Mouse (Mus musculus) embryonic fibroblast, embryonic 13.5 days (primary cell): ENCODE measurements at regions not wholly inside any gene's neighbourhood (a gene's known extent, or its start where the extent isn't known, plus 50 kb on each side); places are given as distances from the start of the nearest gene placed in this dataset.

Experiments used
- H3K27ac ChIP-seq: 2 replicates; pipeline ENCODE4 v1.5.1; 2012; ENCODE audit warnings: low read length, control low read depth, inconsistent platforms; ENCODE audit not compliant: insufficient read depth
- H3K4me1 ChIP-seq: 2 replicates; pipeline ENCODE4 v1.6.1; 2011; ENCODE audit warnings: low read length; ENCODE audit not compliant: control insufficient read depth, insufficient read depth
- H3K4me3 ChIP-seq: 2 replicates; pipeline ENCODE4 v1.5.1; 2011; ENCODE audit warnings: mild to moderate bottlenecking, control low read depth, low read length; ENCODE audit not compliant: insufficient read depth
- CTCF ChIP-seq: IDR thresholded peaks from 2 replicates; pipeline ENCODE4 v1.5.1; 2011; ENCODE audit warnings: mild to moderate bottlenecking, control low read depth, low read length, moderate library complexity, borderline replicate concordance; ENCODE audit not compliant: insufficient read depth
- POLR2A ChIP-seq: IDR thresholded peaks from 2 replicates; pipeline ENCODE4 v1.6.1; 2011; ENCODE audit warnings: low read depth, mild to moderate bottlenecking, control low read depth, low read length, moderate library complexity

- TF ChIP-seq CTCF (no peak), POLR2A (no peak)
- Histone ChIP-seq H3K4me1 (no peaks in the 10 kb centered on the region), H3K27ac (no peak overlapping the region), H3K4me3 (no peak overlapping the region)
Measured at GRCm38 (mm10) chr14:15722135-15722534, 283.3 kb upstream of the Lrrc3b start.

GRCm38 (mm10) chr14:15746629-15747238 is 307.9 kb upstream of the Lrrc3b start:
- Histone ChIP-seq H3K27ac (no peak overlapping the region), H3K4me3 (no peak overlapping the region), H3K4me1 (no peaks in the 10 kb centered on the region)
- TF ChIP-seq POLR2A = no peak
- TF ChIP-seq CTCF = no peak

GRCm38 (mm10) chr14:15769846-15770448 is 331.2 kb upstream of the Lrrc3b start:
- H3K27ac ChIP-seq = no peak overlapping the region
- no peaks in the 10 kb centered on the region for H3K4me1 ChIP-seq
- no peak for TF ChIP-seq CTCF
- TF ChIP-seq POLR2A = no peak
- H3K4me3 ChIP-seq = no peak overlapping the region

GRCm38 (mm10) chr14:15784727-15785126 is 345.9 kb upstream of the Lrrc3b start:
- Histone ChIP-seq H3K4me1 (no peaks in the 10 kb centered on the region), H3K4me3 (no peak overlapping the region), H3K27ac (no peak overlapping the region)
- no peak for TF ChIP-seq POLR2A
- TF ChIP-seq CTCF = no peak

- TF ChIP-seq POLR2A = no peak
- TF ChIP-seq CTCF = no peak
- no peaks in the 10 kb centered on the region for H3K4me1 ChIP-seq
- no peak overlapping the region for H3K4me3 ChIP-seq
- no peak overlapping the region for H3K27ac ChIP-seq
Measured at GRCm38 (mm10) chr14:15785230-15785629, 346.4 kb upstream of the Lrrc3b start.

- Histone ChIP-seq H3K4me3 (no peak overlapping the region), H3K4me1 (no peaks in the 10 kb centered on the region), H3K27ac (no peak overlapping the region)
- TF ChIP-seq POLR2A = no peak
- TF ChIP-seq CTCF = no peak
Measured at GRCm38 (mm10) chr14:15795698-15796097, 356.9 kb upstream of the Lrrc3b start.

- H3K27ac ChIP-seq = no peak overlapping the region
- H3K4me3 ChIP-seq = no peak overlapping the region
- TF ChIP-seq POLR2A = no peak
- TF ChIP-seq CTCF = no peak
- no peaks in the 10 kb centered on the region for H3K4me1 ChIP-seq
Measured at GRCm38 (mm10) chr14:15797019-15797418, 358.2 kb upstream of the Lrrc3b start.

GRCm38 (mm10) chr14:15801477-15802099 is 362.8 kb upstream of the Lrrc3b start:
- H3K27ac ChIP-seq = no peak overlapping the region
- H3K4me1 ChIP-seq = no peaks in the 10 kb centered on the region
- H3K4me3 ChIP-seq = no peak overlapping the region
- no peak for TF ChIP-seq POLR2A
- no peak for TF ChIP-seq CTCF

GRCm38 (mm10) chr14:15809083-15809482 is 370.3 kb upstream of the Lrrc3b start:
- H3K4me3 ChIP-seq = no peak overlapping the region
- no peak overlapping the region for H3K27ac ChIP-seq
- H3K4me1 ChIP-seq = no peaks in the 10 kb centered on the region
- no peak for TF ChIP-seq CTCF
- no peak for TF ChIP-seq POLR2A

- TF ChIP-seq CTCF = no peak
- TF ChIP-seq POLR2A = no peak
- Histone ChIP-seq H3K4me3 (no peak overlapping the region), H3K27ac (no peak overlapping the region), H3K4me1 (no peaks in the 10 kb centered on the region)
Measured at GRCm38 (mm10) chr14:15841390-15842023, 402.7 kb upstream of the Lrrc3b start.
